Mouse (Mus musculus) v-Abl transformed pro-B cells (cell line): Measurements from ENCODE around the gene Prlh.

Experiments
- in situ Hi-C, 2 experiments: fragments of 400-800 bp; cut with MboI; formaldehyde crosslinking; loops; one replicate each; pipeline ENCODE4 v1.15.1; 2025; ENCODE audit not compliant: unreplicated experiment in 2 of 2

The Prlh gene

GRCm38 (mm10) chr1:90951670-90952069, 1.2 kb upstream of the Prlh start:
- in situ Hi-C loops, result loop anchor here (10.0 to 25.0 kb wide), 4 partner anchors 289 to 536 kb away; partner anchors contain the start of genes Erfe (in 1 of the 2), Klhl30 (in 1 of the 2) and Traf3ip1 (in 1 of the 2)

DNA sequence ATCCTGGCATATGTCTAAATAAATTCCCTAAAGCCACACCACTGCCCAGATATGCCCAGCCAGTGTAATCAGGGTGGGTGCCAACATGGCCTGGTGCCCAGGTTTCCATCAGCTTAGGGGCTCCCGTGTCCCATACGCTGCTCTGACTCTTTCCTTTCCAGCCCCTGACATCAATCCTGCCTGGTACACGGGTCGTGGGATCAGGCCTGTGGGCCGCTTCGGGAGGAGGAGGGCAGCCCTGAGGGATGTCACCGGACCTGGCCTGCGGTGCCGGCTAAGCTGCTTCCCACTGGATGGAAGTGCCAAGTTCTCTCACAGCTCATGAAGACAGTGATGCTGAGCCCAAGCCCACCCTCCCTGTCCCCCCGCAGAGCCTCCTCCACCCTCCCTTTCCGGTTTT, 780 bp downstream of the Prlh start:
- in situ Hi-C loops, result loop anchor here (10.0 to 25.0 kb wide), 4 partner anchors 291 to 534 kb away; partner anchors contain the start of genes Erfe (in 1 of the 2), Klhl30 (in 1 of the 2) and Traf3ip1 (in 1 of the 2)

DNA sequence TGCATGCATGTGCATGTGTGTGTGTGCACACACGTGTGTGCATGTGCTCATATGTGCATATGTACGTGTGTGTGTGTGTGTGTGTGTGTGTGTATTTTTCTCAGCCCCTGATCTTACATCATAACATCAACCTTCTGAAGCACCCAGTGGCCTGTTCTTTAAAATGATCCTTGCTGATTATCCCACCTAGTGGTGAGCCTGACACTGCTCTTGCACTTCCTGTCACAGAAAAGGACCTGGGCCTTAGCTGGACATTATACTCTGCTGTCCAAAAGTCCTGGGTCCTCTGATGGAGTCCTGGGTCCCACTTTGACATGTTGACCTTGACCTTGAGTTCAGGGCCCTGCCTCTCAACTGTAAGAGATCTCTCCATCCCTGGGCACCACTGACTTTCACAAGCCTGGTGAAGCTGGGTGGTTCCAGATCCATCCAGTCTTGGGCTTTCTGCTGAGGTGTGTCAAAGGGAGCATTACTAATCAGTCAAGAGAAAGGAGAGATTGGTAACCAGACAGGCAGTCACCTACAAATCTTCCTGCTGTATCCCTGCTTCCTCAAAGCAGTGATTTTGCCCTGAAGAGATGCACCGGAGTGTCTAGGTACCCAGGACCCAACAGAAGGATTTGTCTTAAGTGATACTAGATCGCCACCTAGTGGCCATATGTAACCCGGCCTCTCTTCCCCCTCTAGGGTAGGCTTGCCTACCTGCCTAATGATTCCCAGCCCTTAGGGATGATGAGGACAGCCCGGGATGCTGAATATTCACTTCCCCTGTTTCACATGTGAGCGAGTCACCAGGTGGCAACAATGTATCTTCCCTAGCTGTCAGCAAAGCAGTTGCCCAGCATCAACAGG, 3.6 kb downstream of the Prlh start:
- in situ Hi-C loops, result loop anchor here (10.0 to 25.0 kb wide), 4 partner anchors 294 to 531 kb away; partner anchors contain the start of genes Erfe (in 1 of the 2), Klhl30 (in 1 of the 2) and Traf3ip1 (in 1 of the 2)

- in situ Hi-C loops, result loop anchor here in 1 of 2 experiments (25.0 kb wide), 3 partner anchors 300 to 525 kb away; partner anchors contain the start of genes Erfe, Klhl30 and Traf3ip1
These were observed 9.6 kb downstream of the Prlh start for GRCm38 (mm10) chr1:90962526-90962925.

DNA sequence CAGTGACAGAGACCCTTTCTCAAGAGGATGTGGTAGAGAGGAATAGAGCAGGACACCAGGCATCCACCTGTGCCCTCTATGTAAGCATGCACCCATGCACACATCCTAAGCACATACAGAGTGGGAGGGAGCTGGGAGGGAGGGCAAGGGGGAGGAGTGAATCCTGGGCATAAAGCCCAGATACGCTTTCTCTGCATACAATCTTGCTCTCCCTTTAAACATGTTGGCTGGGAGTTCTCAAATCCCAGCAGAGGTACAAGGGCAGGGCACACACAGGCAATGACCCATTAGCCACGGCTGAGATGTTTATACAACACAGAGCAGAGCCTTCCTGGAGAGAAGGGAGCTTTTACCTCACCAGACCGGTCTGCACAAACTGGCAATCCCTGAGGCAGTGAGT, 10.1 kb downstream of the Prlh start:
- in situ Hi-C loops, result loop anchor here in 1 of 2 experiments (25.0 kb wide), 3 partner anchors 301 to 524 kb away; partner anchors contain the start of genes Erfe, Klhl30 and Traf3ip1

GRCm38 (mm10) chr1:90967583-90967982, 14.7 kb downstream of the Prlh start:
- in situ Hi-C loops, result loop anchor here in 1 of 2 experiments (25.0 kb wide), 3 partner anchors 305 to 520 kb away; partner anchors contain the start of genes Erfe, Klhl30 and Traf3ip1

- in situ Hi-C loops, result loop anchor here in 1 of 2 experiments (25.0 kb wide), 3 partner anchors 306 to 519 kb away; partner anchors contain the start of genes Erfe, Klhl30 and Traf3ip1
These were observed 15.7 kb downstream of the Prlh start for GRCm38 (mm10) chr1:90968649-90969048.

DNA sequence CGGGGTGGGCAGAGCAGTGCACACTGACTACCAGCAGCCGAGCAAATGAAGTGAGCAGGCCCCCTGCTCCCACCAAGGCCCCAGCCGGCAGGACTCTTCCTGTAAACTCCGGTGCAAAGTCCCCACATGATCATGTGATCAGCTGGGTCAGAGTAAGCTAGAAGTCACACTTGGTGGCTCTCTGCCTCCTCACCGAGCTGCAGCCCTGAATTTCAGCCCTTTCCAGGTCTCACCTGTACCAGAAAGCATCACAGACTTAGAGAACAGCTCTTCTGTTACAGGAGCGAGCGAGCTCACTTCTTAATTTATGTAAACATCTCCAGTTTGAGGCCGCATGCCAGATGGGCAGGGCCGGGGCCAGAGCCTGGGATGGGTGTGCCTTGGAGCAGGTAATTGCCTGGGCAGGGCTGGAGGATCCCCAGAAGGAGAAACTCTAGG, 16.5 kb downstream of the Prlh start, which contains the start of gene Rab17:
TSS of gene Rab17 (minus strand) at position 315 of the 438 bp plus-strand sequence.
- in situ Hi-C loops, result loop anchor here in 1 of 2 experiments (25.0 kb wide), 3 partner anchors 307 to 518 kb away; partner anchors contain the start of genes Erfe, Klhl30 and Traf3ip1

- in situ Hi-C loops, result loop anchor here (5.0 to 25.0 kb wide), 5 partner anchors 132 to 517 kb away; partner anchors contain the start of genes Erfe (in 1 of the 2), Klhl30 (in 1 of the 2) and Traf3ip1 (in 1 of the 2)
These were observed 17.0 kb downstream of the Prlh start for GRCm38 (mm10) chr1:90969881-90970390.

- in situ Hi-C loops, result loop anchor here (5.0 to 25.0 kb wide), 5 partner anchors 129 to 514 kb away; partner anchors contain the start of genes Erfe (in 1 of the 2), Klhl30 (in 1 of the 2) and Traf3ip1 (in 1 of the 2)
These were observed 20.1 kb downstream of the Prlh start for GRCm38 (mm10) chr1:90972911-90973573.

- in situ Hi-C loops, result loop anchor here (5.0 to 25.0 kb wide), 5 partner anchors 129 to 514 kb away; partner anchors contain the start of genes Erfe (in 1 of the 2), Klhl30 (in 1 of the 2) and Traf3ip1 (in 1 of the 2)
These were observed 20.6 kb downstream of the Prlh start for GRCm38 (mm10) chr1:90973574-90973911.

GRCm38 (mm10) chr1:90974906-90975649, 22.2 kb downstream of the Prlh start:
- in situ Hi-C loops, result loop anchor here (5.0 to 25.0 kb wide), 5 partner anchors 127 to 512 kb away; partner anchors contain the start of genes Erfe (in 1 of the 2), Klhl30 (in 1 of the 2) and Traf3ip1 (in 1 of the 2)

- in situ Hi-C loops, result no loop called here
These were observed 23.1 kb downstream of the Prlh start for GRCm38 (mm10) chr1:90975960-90976359.

- in situ Hi-C loops, result no loop called here
These were observed 27.9 kb downstream of the Prlh start for GRCm38 (mm10) chr1:90980638-90981330.

DNA sequence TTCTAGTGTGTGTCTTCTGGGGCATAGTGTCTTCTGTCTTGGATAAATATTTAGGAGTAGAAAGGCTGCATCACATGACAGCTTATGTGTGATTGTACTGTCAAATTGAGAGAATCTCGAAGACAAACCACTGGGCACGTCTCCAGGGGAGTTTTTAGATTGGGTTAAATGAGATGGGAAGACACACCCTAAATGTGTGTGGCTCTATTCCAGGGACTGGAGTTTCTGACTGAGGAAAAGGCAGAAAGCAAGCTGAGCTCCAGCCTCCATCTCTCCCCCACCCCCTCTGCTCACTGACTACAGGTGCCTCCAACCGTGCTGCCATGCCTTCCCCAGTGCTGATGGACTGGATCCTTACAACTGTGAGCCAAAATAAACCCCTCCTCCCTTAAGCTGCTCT, 28.4 kb downstream of the Prlh start:
- in situ Hi-C loops, result no loop called here

DNA sequence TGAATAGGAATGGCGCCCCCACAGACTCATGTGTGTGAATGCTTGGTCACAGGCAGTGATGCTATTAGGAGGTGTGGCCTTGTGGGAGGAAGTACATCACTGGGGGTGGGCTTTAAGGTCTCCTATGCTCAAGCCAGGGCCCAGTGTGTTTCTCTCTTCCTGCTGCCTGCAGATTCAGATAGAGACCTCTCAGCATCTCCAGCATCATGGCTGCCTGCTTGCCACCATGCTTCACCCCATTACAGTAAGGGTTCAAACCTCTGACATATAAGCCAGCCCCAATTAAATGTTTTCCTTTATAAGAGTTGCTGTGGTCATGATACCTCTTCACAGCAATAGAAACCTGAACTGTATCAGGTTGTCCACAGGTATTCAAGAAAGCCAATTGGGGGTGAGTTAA, 43.0 kb downstream of the Prlh start:
- in situ Hi-C loops, result no loop called here

DNA sequence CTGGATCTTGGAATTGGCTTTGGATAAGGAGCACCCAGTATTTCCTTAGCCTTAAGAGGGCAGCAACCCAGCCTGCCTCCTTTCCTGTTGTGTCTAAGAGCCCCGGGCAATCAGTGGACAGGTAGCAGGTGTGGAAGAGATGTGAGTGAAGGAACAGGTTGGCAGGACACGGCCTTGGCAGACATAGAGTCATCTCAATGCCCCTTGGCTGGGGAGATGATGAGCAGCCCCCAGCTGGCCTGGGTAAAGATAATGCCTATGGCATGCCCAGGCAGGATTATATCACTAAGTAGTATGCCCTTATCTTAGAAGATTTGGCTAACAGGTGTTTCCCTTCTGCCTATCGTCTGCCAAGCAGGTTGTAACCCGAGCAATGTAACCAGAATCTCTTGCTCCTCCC, 44.2 kb downstream of the Prlh start:
- in situ Hi-C loops, result no loop called here

DNA sequence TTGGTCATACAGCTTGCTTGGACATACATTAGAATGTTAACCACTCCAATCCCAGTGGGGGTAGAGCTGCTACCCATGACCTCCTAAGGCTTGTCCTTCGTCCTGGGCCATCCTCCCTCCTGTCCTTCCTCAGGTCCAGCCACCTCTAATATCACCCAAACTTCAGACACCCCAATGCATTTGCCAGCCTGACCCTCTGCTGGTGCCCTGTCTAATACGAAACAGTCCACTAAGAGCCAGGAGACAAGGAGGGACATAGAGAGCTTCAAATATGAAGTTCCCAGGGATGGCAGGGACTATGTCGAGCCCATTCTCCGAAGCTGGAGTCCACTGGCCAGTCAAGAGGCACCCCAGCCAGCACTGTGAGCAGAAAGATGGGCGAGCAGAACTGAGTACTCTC, 44.7 kb downstream of the Prlh start:
- in situ Hi-C loops, result no loop called here
